Mouse (Mus musculus) cerebellum, adult 2 months (tissue): ENCODE measurements around the gene Tuba1c.

Source experiments
- CTCF ChIP-seq: fragments of 200-500 bp; IDR thresholded peaks from 2 replicates; pipeline ENCODE4 v1.5.1; 2011; ENCODE audit warnings: low read depth, mild to moderate bottlenecking, control low read depth, low read length, moderate library complexity, borderline replicate concordance; ENCODE audit not compliant: insufficient read depth
- POLR2A ChIP-seq: fragments of 200-500 bp; IDR thresholded peaks from 2 replicates; pipeline ENCODE4 v1.6.1; 2011; ENCODE audit warnings: low read length, control low read depth, borderline replicate concordance; ENCODE audit not compliant: insufficient read depth

- no peak for TF ChIP-seq POLR2A
- TF ChIP-seq CTCF: no peak
Measured at GRCm38 (mm10) chr15:99017355-99017761, 12.3 kb upstream of the Tuba1c start.
